Mouse (Mus musculus): ENCODE results near the gene B9d2.

The B9d2 gene

GRCm38 (mm10) chr7:25680514-25681258 lies at the start of gene B9d2:
B9d2 (plus strand) TSS chr7:25680780.
- H3K9me3 ChIP-seq (ENCODE audit: low read length), result no peaks in the 10 kb centered on the region
- peaks cover 57% of the 10 kb centered on the region for H3K4me1 ChIP-seq (replicated peaks; ENCODE audit: low read depth, low read length)
- TF ChIP-seq POU5F1 (IDR thresholded peaks at IDR 0.05; ENCODE audit: borderline replicate concordance, low read length) (no peak), NANOG (IDR thresholded peaks at IDR 0.05; ENCODE audit: borderline replicate concordance, low read length) (no peak), CTCF (conservative IDR thresholded peaks at IDR 0.05; ENCODE audit: low read length) (no peak)
- peak within 1 kb of the TSS; percentile 95 for H3K4me3 ChIP-seq (replicated peaks; ENCODE audit: low read length)
- peaks cover 29% of the 10 kb centered on the region for H3K27me3 ChIP-seq (ENCODE audit: insufficient read depth, low read length)
- H3K36me3 ChIP-seq (ENCODE audit: insufficient read depth, low read length), result peaks cover 5% of the 10 kb centered on the region; the same call in 1 of the 2 replicates

- Histone ChIP-seq H3K27me3 (ENCODE audit: insufficient read depth, low read length) (peaks cover 3% of the 10 kb centered on the region; the same call in 1 of the 2 replicates), H3K9me3 (ENCODE audit: low read length) (no peaks in the 10 kb centered on the region), H3K36me3 (ENCODE audit: insufficient read depth, low read length) (peaks cover 95% of the 10 kb centered on the region), H3K4me1 (replicated peaks; ENCODE audit: low read depth, low read length) (peaks cover 38% of the 10 kb centered on the region), H3K4me3 (replicated peaks; ENCODE audit: low read length) (no peak overlapping the region)
- TF ChIP-seq POU5F1 (IDR thresholded peaks at IDR 0.05; ENCODE audit: borderline replicate concordance, low read length), result no peak
- TF ChIP-seq NANOG (IDR thresholded peaks at IDR 0.05; ENCODE audit: borderline replicate concordance, low read length), result no peak
- no peak for TF ChIP-seq CTCF (conservative IDR thresholded peaks at IDR 0.05; ENCODE audit: low read length)
Measured at GRCm38 (mm10) chr7:25632679-25633078, 47.9 kb upstream of the B9d2 start.

GRCm38 (mm10) chr7:25636373-25636772 lies 44.2 kb upstream of the B9d2 start:
- Histone ChIP-seq H3K36me3 (ENCODE audit: insufficient read depth, low read length) (peaks cover 99% of the 10 kb centered on the region), H3K4me3 (replicated peaks; ENCODE audit: low read length) (no peak overlapping the region), H3K4me1 (replicated peaks; ENCODE audit: low read depth, low read length) (peaks cover 34% of the 10 kb centered on the region), H3K27me3 (ENCODE audit: insufficient read depth, low read length) (no peaks in the 10 kb centered on the region), H3K9me3 (ENCODE audit: low read length) (no peaks in the 10 kb centered on the region)
- TF ChIP-seq NANOG (IDR thresholded peaks at IDR 0.05; ENCODE audit: borderline replicate concordance, low read length) (no peak), POU5F1 (IDR thresholded peaks at IDR 0.05; ENCODE audit: borderline replicate concordance, low read length) (no peak), CTCF (conservative IDR thresholded peaks at IDR 0.05; ENCODE audit: low read length) (no peak)

GRCm38 (mm10) chr7:25637099-25637498 lies 43.5 kb upstream of the B9d2 start:
- H3K27me3 ChIP-seq (ENCODE audit: insufficient read depth, low read length), result no peaks in the 10 kb centered on the region
- H3K36me3 ChIP-seq (ENCODE audit: insufficient read depth, low read length), result peaks cover 96% of the 10 kb centered on the region
- peaks cover 41% of the 10 kb centered on the region for H3K4me1 ChIP-seq (replicated peaks; ENCODE audit: low read depth, low read length)
- no peaks in the 10 kb centered on the region for H3K9me3 ChIP-seq (ENCODE audit: low read length)
- no peak overlapping the region; the same call in 1 of the 2 replicates for H3K4me3 ChIP-seq (replicated peaks; ENCODE audit: low read length)
- TF ChIP-seq POU5F1 (IDR thresholded peaks at IDR 0.05; ENCODE audit: borderline replicate concordance, low read length), result no peak
- no peak for TF ChIP-seq NANOG (IDR thresholded peaks at IDR 0.05; ENCODE audit: borderline replicate concordance, low read length)
- TF ChIP-seq CTCF (conservative IDR thresholded peaks at IDR 0.05; ENCODE audit: low read length), result no peak

GRCm38 (mm10) chr7:25639754-25640153 lies 40.8 kb upstream of the B9d2 start:
- Histone ChIP-seq H3K9me3 (ENCODE audit: low read length) (no peaks in the 10 kb centered on the region), H3K4me3 (replicated peaks; ENCODE audit: low read length) (no peak overlapping the region), H3K36me3 (ENCODE audit: insufficient read depth, low read length) (peaks cover 74% of the 10 kb centered on the region), H3K4me1 (replicated peaks; ENCODE audit: low read depth, low read length) (peaks cover 59% of the 10 kb centered on the region), H3K27me3 (ENCODE audit: insufficient read depth, low read length) (no peaks in the 10 kb centered on the region)
- no peak for TF ChIP-seq CTCF (conservative IDR thresholded peaks at IDR 0.05; ENCODE audit: low read length)
- TF ChIP-seq NANOG (IDR thresholded peaks at IDR 0.05; ENCODE audit: borderline replicate concordance, low read length), result no peak
- no peak for TF ChIP-seq POU5F1 (IDR thresholded peaks at IDR 0.05; ENCODE audit: borderline replicate concordance, low read length)

GRCm38 (mm10) chr7:25644136-25644535 lies 36.4 kb upstream of the B9d2 start:
- H3K36me3 ChIP-seq (ENCODE audit: insufficient read depth, low read length), result peaks cover 62% of the 10 kb centered on the region
- no peaks in the 10 kb centered on the region for H3K9me3 ChIP-seq (ENCODE audit: low read length)
- no peaks in the 10 kb centered on the region for H3K27me3 ChIP-seq (ENCODE audit: insufficient read depth, low read length)
- TF ChIP-seq POU5F1 (IDR thresholded peaks at IDR 0.05; ENCODE audit: borderline replicate concordance, low read length), result no peak
- TF ChIP-seq NANOG (IDR thresholded peaks at IDR 0.05; ENCODE audit: borderline replicate concordance, low read length), result no peak
- no peak for TF ChIP-seq CTCF (conservative IDR thresholded peaks at IDR 0.05; ENCODE audit: low read length)
- H3K4me3 ChIP-seq (replicated peaks; ENCODE audit: low read length), result 0 out of 2 replicates have a peak overlapping the region, but pooled peaks have one; percentile 10
- peaks cover 74% of the 10 kb centered on the region for H3K4me1 ChIP-seq (replicated peaks; ENCODE audit: low read depth, low read length)

- H3K9me3 ChIP-seq (ENCODE audit: low read length), result no peaks in the 10 kb centered on the region
- TF ChIP-seq NANOG (IDR thresholded peaks at IDR 0.05; ENCODE audit: borderline replicate concordance, low read length) (no peak), CTCF (conservative IDR thresholded peaks at IDR 0.05; ENCODE audit: low read length) (no peak), POU5F1 (IDR thresholded peaks at IDR 0.05; ENCODE audit: borderline replicate concordance, low read length) (no peak)
- 0 out of 2 replicates have a peak overlapping the region, but pooled peaks have one; percentile 10 for H3K4me3 ChIP-seq (replicated peaks; ENCODE audit: low read length)
- H3K4me1 ChIP-seq (replicated peaks; ENCODE audit: low read depth, low read length), result peaks cover 79% of the 10 kb centered on the region
- no peaks in the 10 kb centered on the region for H3K27me3 ChIP-seq (ENCODE audit: insufficient read depth, low read length)
- peaks cover 62% of the 10 kb centered on the region for H3K36me3 ChIP-seq (ENCODE audit: insufficient read depth, low read length)
Measured at GRCm38 (mm10) chr7:25644631-25645030, 35.9 kb upstream of the B9d2 start.

GRCm38 (mm10) chr7:25645074-25645473 lies 35.5 kb upstream of the B9d2 start:
- Histone ChIP-seq H3K27me3 (ENCODE audit: insufficient read depth, low read length) (no peaks in the 10 kb centered on the region), H3K4me1 (replicated peaks; ENCODE audit: low read depth, low read length) (peaks cover 84% of the 10 kb centered on the region), H3K4me3 (replicated peaks; ENCODE audit: low read length) (no peak overlapping the region), H3K9me3 (ENCODE audit: low read length) (no peaks in the 10 kb centered on the region), H3K36me3 (ENCODE audit: insufficient read depth, low read length) (peaks cover 61% of the 10 kb centered on the region)
- TF ChIP-seq CTCF (conservative IDR thresholded peaks at IDR 0.05; ENCODE audit: low read length) (no peak), NANOG (IDR thresholded peaks at IDR 0.05; ENCODE audit: borderline replicate concordance, low read length) (no peak)

Measured in E14TG2a.4 (cell line).